Mouse (Mus musculus) embryonic fibroblast, embryonic 13.5 days (primary cell): ENCODE measurements around the gene Bhlhb9. TPM values are rescaled to one million over a fixed set of nuclear protein-coding genes. Genes with fewer than 3 reads are reported as not detected.
A peak's percentile ranks its signal among the peaks of the same experiment; 100 is the strongest.
"Not testable (repeated sequence)": the region's sequence is repeated elsewhere in the genome, so short reads cannot be mapped to it uniquely, and the experiment has no call there.

Experiments
- H3K27ac ChIP-seq: 2 replicates; pipeline ENCODE4 v1.5.1; 2012; ENCODE audit warnings: low read length, control low read depth, inconsistent platforms; ENCODE audit not compliant: insufficient read depth
- H3K4me1 ChIP-seq: 2 replicates; pipeline ENCODE4 v1.6.1; 2011; ENCODE audit warnings: low read length; ENCODE audit not compliant: control insufficient read depth, insufficient read depth
- H3K4me3 ChIP-seq: 2 replicates; pipeline ENCODE4 v1.5.1; 2011; ENCODE audit warnings: mild to moderate bottlenecking, control low read depth, low read length; ENCODE audit not compliant: insufficient read depth
- CTCF ChIP-seq: IDR thresholded peaks from 2 replicates; pipeline ENCODE4 v1.5.1; 2011; ENCODE audit warnings: mild to moderate bottlenecking, control low read depth, low read length, moderate library complexity, borderline replicate concordance; ENCODE audit not compliant: insufficient read depth
- POLR2A ChIP-seq: IDR thresholded peaks from 2 replicates; pipeline ENCODE4 v1.6.1; 2011; ENCODE audit warnings: low read depth, mild to moderate bottlenecking, control low read depth, low read length, moderate library complexity
- polyA plus RNA-seq: library from polyadenylated mRNA; stranded (reverse); fragments of >200 nt; gene quantifications from 2 replicates; pipeline ENCODE4 v1.2.4, GENCODE M21; 2011; ENCODE audit warnings: low read depth; ENCODE audit not compliant: missing spikeins, insufficient read length

Gene Bhlhb9
- polyA plus RNA-seq, 1 experiment = 32.9 TPM

- no peak overlapping the region for H3K27ac ChIP-seq
- no peak overlapping the region for H3K4me3 ChIP-seq
- no peaks in the 10 kb centered on the region for H3K4me1 ChIP-seq
- TF ChIP-seq POLR2A = no peak
- no peak for TF ChIP-seq CTCF
Measured at GRCm38 (mm10) chrX:135805780-135806179, 8.4 kb downstream of the Bhlhb9 start.

GRCm38 (mm10) chrX:135835896-135836295 is 38.5 kb downstream of the Bhlhb9 start:
- not testable (repeated sequence) for H3K4me3 ChIP-seq, H3K27ac ChIP-seq, H3K4me1 ChIP-seq

- no peak overlapping the region for H3K4me3 ChIP-seq
- no peaks in the 10 kb centered on the region for H3K4me1 ChIP-seq
- H3K27ac ChIP-seq = no peak overlapping the region
- TF ChIP-seq POLR2A = no peak
- no peak for TF ChIP-seq CTCF
Measured at GRCm38 (mm10) chrX:135837896-135838295, 40.5 kb downstream of the Bhlhb9 start.

GRCm38 (mm10) chrX:135838521-135839360 is 41.3 kb downstream of the Bhlhb9 start, which contains the start of gene Gprasp2:
Gene Gprasp2, plus strand, starts transcription at chrX:135839034.
- not testable (repeated sequence) for H3K4me3 ChIP-seq, H3K4me1 ChIP-seq, H3K27ac ChIP-seq

GRCm38 (mm10) chrX:135839397-135840391 is 42.3 kb downstream of the Bhlhb9 start:
- H3K27ac ChIP-seq, H3K4me3 ChIP-seq, H3K4me1 ChIP-seq: not testable (repeated sequence)

- H3K4me3 ChIP-seq, H3K4me1 ChIP-seq: not testable (repeated sequence)
Measured at GRCm38 (mm10) chrX:135866806-135867205, 69.4 kb downstream of the Bhlhb9 start.

GRCm38 (mm10) chrX:135876679-135877078 is 79.3 kb downstream of the Bhlhb9 start:
- H3K27ac ChIP-seq = no peak overlapping the region
- H3K4me1 ChIP-seq = no peaks in the 10 kb centered on the region
- no peak overlapping the region for H3K4me3 ChIP-seq
- TF ChIP-seq CTCF (no peak), POLR2A (no peak)

More at GRCm38 (mm10) chrX:135866806-135867205, 69.4 kb downstream of the Bhlhb9 start:
- not testable (repeated sequence) for H3K27ac ChIP-seq

- Histone ChIP-seq H3K4me3 (no peak overlapping the region), H3K4me1 (no peaks in the 10 kb centered on the region), H3K27ac (no peak overlapping the region)
- TF ChIP-seq POLR2A = no peak
- TF ChIP-seq CTCF = no peak
Measured at GRCm38 (mm10) chrX:135879626-135880025, 82.2 kb downstream of the Bhlhb9 start.

- no peak for TF ChIP-seq CTCF
- peak; percentile 68 for TF ChIP-seq POLR2A
- peak overlapping the region; percentile 69 for H3K4me3 ChIP-seq
- H3K4me1 ChIP-seq = no peaks in the 10 kb centered on the region
- no peak overlapping the region for H3K27ac ChIP-seq
Measured at GRCm38 (mm10) chrX:135885411-135886233, 88.2 kb downstream of the Bhlhb9 start.

GRCm38 (mm10) chrX:135886234-135886585 is 88.8 kb downstream of the Bhlhb9 start:
- TF ChIP-seq CTCF = no peak
- no peak for TF ChIP-seq POLR2A
- no peaks in the 10 kb centered on the region for H3K4me1 ChIP-seq
- no peak overlapping the region for H3K27ac ChIP-seq
- H3K4me3 ChIP-seq = peak overlapping the region; percentile 69
